Mouse (Mus musculus) midbrain, postnatal 0 days (tissue): ENCODE data around the gene Marco. TPM values are rescaled to one million over a fixed set of nuclear protein-coding genes. Genes with fewer than 3 reads are reported as not detected.

Experiments
- ATAC-seq: fragments of 200-750 bp; cut with Nextera tagmentation; 2 replicates; pipeline ENCODE4 v1.8.0; 2017; ENCODE audit warnings: moderate number of reproducible peaks, mild to moderate bottlenecking, moderate TSS enrichment, moderate library complexity; ENCODE audit not compliant: low FRiP score
- DNase-seq: peaks from one replicate; pipeline ENCODE4 v3.0.0-alpha.2; 2015; ENCODE audit warnings: low spot score
- H3K27ac ChIP-seq: fragments of 300-500 bp; sonication (generic); 2 replicates; pipeline ENCODE4 v1.5.1; 2014; ENCODE audit warnings: low read depth, mild to moderate bottlenecking, low read length, mixed read lengths
- H3K27me3 ChIP-seq: fragments of 300-500 bp; sonication (generic); 2 replicates; pipeline ENCODE4 v1.6.1; 2014; ENCODE audit warnings: low read length, control low read depth, mixed read lengths; ENCODE audit not compliant: insufficient read depth
- H3K36me3 ChIP-seq: fragments of 300-500 bp; sonication (generic); 2 replicates; pipeline ENCODE4 v1.6.1; 2014; ENCODE audit warnings: low read length, control low read depth, mixed read lengths; ENCODE audit not compliant: insufficient read depth
- H3K4me1 ChIP-seq: fragments of 300-500 bp; sonication (generic); 2 replicates; pipeline ENCODE4 v1.6.1; 2014; ENCODE audit warnings: mild to moderate bottlenecking, control low read depth, antibody characterized with exemption, low read length, mixed read lengths; ENCODE audit not compliant: insufficient read depth
- H3K4me2 ChIP-seq: fragments of 300-500 bp; sonication (generic); 2 replicates; pipeline ENCODE4 v1.6.1; 2014; ENCODE audit warnings: low read depth, mild to moderate bottlenecking, low read length, mixed read lengths; ENCODE audit not compliant: poor library complexity, severe bottlenecking
- H3K4me3 ChIP-seq: fragments of 300-500 bp; sonication (generic); 2 replicates; pipeline ENCODE4 v1.5.1; 2014; ENCODE audit warnings: low read depth, mild to moderate bottlenecking, low read length, moderate library complexity
- H3K9ac ChIP-seq: fragments of 300-500 bp; sonication (generic); replicated peaks from 2 replicates; pipeline ENCODE4 v1.6.1; 2014; ENCODE audit warnings: mild to moderate bottlenecking, low read length, moderate library complexity, mixed read lengths; ENCODE audit not compliant: poor library complexity, severe bottlenecking
- H3K9me3 ChIP-seq: fragments of 300-500 bp; sonication (generic); 2 replicates; pipeline ENCODE4 v1.6.1; 2016; ENCODE audit warnings: low read length, control low read depth
- CTCF ChIP-seq: IDR thresholded peaks from 2 replicates; pipeline ENCODE4 v1.5.1; 2016; ENCODE audit warnings: antibody characterized with exemption, mild to moderate bottlenecking
- WGBS: fragments of 180-500 bp; shearing (Covaris S2); extraction: QIAGEN DNeasy Blood & Tissue Kit; methylation state at CpG from one replicate; pipeline ENCODE4 v1.1.7; 2014; 5-methylcytosine and 5-hydroxymethylcytosine counted together
- polyA plus RNA-seq: library from polyadenylated mRNA; unstranded; fragments of >200 nt; fragmentation: Nextera tagmentation; extraction: Ambion mirVana; gene quantifications from 2 replicates; pipeline ENCODE4 v1.2.1, GENCODE M21; 2015
- total RNA-seq: library from RNA; depleted of rRNA; stranded (reverse); fragments of >200 nt; gene quantifications from 2 replicates; pipeline ENCODE4 v1.2.3, GENCODE M21; 2014; rRNA removed

Gene Marco
- total RNA-seq (0.11 TPM in 1 of 2 replicates, not detected in the other), polyA plus RNA-seq (not detected in 2 replicates)

DNA sequence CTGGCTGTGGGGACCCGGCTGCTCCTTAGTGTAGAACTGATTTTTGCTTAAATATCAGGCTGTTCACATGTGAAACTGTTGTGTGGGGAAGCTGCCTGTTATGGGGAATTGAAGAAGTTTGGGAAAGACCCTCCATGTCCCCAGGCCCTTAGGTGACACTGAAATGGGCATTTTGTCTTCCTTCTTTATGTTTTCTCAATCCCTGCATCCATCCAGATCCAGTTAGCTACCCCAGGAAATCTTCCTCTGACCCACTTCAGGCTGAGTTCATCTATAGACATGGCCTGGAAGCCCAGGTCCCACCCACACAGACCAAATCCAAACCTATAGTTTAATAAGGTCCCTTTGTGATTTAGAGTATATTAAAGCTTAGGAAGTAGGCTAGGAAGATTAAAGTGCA is at the start of gene Marco:
Gene Marco (minus strand): TSS at position 101 of the 400 bp plus-strand sequence.
- Histone ChIP-seq H3K4me1 (no peaks in the 10 kb centered on the region), H3K36me3 (no peaks in the 10 kb centered on the region), H3K27ac (no peak within 1 kb of the TSS), H3K9me3 (no peaks in the 10 kb centered on the region), H3K4me2 (no peak within 1 kb of the TSS), H3K4me3 (no peak within 1 kb of the TSS), H3K9ac (no peak within 1 kb of the TSS), H3K27me3 (no peaks in the 10 kb centered on the region)
- no peak for TF ChIP-seq CTCF
- ATAC-seq (no peak), DNase-seq (no peak)
- WGBS, result 68% methylated on average over 1 of the region's 1 CpGs

DNA sequence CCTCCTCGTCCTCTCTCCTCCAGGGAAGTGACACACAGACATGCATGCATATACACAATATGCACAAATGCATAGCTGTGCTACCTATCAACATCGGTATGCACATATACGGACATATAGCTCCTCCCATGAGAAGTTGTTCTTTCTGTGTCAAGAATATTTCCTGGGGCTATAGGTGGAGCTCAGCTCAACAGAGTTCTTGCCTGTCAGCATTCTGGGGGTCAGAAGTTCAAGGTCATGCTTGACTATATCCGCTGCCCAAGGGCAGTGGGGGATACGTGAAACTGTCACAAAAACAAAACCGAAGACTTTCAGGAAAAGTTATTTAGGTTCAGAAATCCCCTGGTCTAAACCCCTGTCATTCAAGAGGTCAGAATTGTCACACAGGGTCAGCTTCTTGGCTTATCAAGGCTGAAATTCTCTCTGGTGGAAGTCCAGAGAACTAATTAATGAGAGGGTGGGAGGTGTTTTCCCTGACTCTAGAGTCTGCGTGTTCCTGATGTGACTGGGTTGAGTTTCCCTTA is 34.7 kb upstream of the Marco start:
- no peaks in the 10 kb centered on the region for H3K9me3 ChIP-seq
- no peak for DNase-seq
- H3K4me1 ChIP-seq, result no peaks in the 10 kb centered on the region
- H3K27me3 ChIP-seq, result no peaks in the 10 kb centered on the region; the same call in 1 of the 2 replicates
- H3K4me2 ChIP-seq, result no peak overlapping the region
- H3K4me3 ChIP-seq, result no peak overlapping the region
- H3K9ac ChIP-seq, result no peak overlapping the region
- no peak for ATAC-seq
- H3K36me3 ChIP-seq, result no peaks in the 10 kb centered on the region
- no peak overlapping the region for H3K27ac ChIP-seq
- WGBS, result 84% methylated on average over 7 of the region's 7 CpGs
- no peak for TF ChIP-seq CTCF

DNA sequence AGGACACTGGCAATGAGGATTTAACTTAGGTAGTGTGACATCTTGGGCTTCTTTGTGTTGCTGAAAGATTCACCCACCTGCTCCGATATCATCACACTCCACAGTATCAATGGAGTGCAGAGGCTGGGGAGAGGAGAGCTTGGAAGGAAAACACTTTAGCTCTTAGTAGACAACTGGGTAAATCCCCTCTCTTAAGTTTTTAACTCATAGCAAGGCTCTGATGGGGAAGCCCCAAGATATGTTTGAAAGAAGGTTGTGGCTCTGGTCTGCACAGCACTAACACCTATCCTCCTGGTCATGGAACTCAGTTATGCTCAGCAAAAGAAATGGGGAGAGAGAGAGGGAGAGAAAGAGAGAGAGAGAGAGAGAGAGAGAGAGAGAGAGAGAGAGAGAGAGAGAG is 32.2 kb upstream of the Marco start:
- Histone ChIP-seq H3K27ac (no peak overlapping the region), H3K9ac (no peak overlapping the region), H3K27me3 (no peaks in the 10 kb centered on the region; the same call in 1 of the 2 replicates), H3K4me3 (no peak overlapping the region), H3K9me3 (no peaks in the 10 kb centered on the region), H3K36me3 (no peaks in the 10 kb centered on the region), H3K4me2 (no peak overlapping the region), H3K4me1 (no peaks in the 10 kb centered on the region)
- no peak for ATAC-seq
- WGBS, result 83% methylated on average over 1 of the region's 1 CpGs
- DNase-seq, result no peak
- TF ChIP-seq CTCF, result no peak

DNA sequence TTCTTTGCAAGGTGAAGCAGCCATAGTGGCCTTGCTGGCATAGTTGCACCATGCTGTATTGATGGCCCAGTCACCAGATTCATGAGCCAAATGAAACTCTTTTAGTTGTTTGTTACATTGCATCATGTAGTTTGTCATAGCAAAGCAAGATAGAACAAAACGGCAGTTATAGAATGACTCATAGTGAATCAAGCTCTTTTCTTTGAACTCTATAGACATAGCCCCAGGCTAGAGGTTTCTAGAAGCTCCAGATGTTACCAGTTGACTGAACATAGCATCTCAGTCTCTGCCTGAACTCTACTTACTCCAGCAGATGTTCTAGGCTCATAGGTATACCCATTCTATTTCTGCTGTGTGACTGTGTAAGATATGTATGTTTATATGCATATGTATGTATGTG is 31.1 kb upstream of the Marco start:
- no peaks in the 10 kb centered on the region for H3K4me1 ChIP-seq
- no peak overlapping the region for H3K9ac ChIP-seq
- H3K36me3 ChIP-seq, result no peaks in the 10 kb centered on the region
- TF ChIP-seq CTCF, result no peak
- H3K9me3 ChIP-seq, result no peaks in the 10 kb centered on the region
- H3K4me3 ChIP-seq, result no peak overlapping the region
- ATAC-seq, result no peak
- H3K27me3 ChIP-seq, result no peaks in the 10 kb centered on the region; the same call in 1 of the 2 replicates
- 91% methylated on average over 1 of the region's 1 CpGs for WGBS
- no peak for DNase-seq
- H3K4me2 ChIP-seq, result no peak overlapping the region
- no peak overlapping the region for H3K27ac ChIP-seq

DNA sequence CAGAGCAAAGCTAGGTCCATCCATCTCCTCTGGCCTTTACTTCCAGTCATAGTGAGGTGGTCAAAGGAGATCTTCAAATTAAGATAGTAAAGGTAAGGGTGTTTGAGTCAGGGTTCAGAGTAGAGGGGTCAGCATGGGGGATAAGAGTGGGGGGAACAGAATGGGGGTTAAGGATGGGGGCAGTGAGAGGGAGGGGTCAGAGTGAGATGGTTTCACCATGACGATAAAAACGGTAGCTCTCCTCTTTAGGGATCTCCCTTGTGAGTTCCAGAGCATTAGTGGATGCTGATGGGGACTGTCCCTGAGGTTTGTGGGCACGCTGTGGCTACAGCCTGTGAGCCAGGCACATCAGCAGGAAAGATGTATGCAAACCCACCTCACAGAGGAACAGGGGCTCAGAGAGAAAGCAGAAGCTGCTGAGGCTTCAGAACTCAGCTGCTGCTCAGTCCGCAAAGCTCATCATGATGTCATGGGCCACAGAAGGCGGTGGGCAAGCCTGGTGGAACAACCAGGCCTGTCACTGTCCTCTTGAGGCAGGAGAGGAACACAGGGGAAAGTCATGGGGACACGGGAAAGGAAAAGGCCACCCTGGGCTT is 27.6 kb upstream of the Marco start:
- H3K4me1 ChIP-seq, result no peaks in the 10 kb centered on the region
- no peak overlapping the region for H3K9ac ChIP-seq
- DNase-seq, result no peak
- no peak for ATAC-seq
- H3K27ac ChIP-seq, result no peak overlapping the region
- no peaks in the 10 kb centered on the region for H3K36me3 ChIP-seq
- no peak overlapping the region for H3K4me2 ChIP-seq
- no peaks in the 10 kb centered on the region for H3K27me3 ChIP-seq
- H3K4me3 ChIP-seq, result no peak overlapping the region
- 81% methylated on average over 6 of the region's 6 CpGs for WGBS
- no peak for TF ChIP-seq CTCF
- H3K9me3 ChIP-seq, result no peaks in the 10 kb centered on the region

DNA sequence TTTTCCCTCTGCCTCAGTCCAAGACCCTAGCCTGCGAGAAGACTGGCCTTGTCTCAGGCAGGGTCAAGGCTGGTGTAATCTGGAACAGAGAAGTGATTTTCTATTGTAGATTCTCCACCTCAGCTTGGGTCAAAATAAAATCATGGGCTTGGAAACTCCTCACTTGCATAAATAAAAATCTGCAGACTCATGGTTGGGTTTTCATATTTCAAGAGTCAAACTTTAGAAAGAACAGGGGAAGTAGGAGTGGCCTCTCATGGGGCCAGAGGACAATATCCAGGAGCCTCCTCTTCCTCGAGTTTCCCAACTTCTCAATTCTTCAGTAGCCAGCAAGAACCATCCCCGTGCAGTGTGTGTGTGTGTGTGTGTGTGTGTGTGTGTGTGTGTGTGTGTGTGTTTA is 26.9 kb upstream of the Marco start:
- Histone ChIP-seq H3K4me3 (no peak overlapping the region), H3K9ac (no peak overlapping the region), H3K36me3 (no peaks in the 10 kb centered on the region), H3K4me1 (no peaks in the 10 kb centered on the region), H3K27me3 (no peaks in the 10 kb centered on the region), H3K9me3 (no peaks in the 10 kb centered on the region), H3K27ac (no peak overlapping the region), H3K4me2 (no peak overlapping the region)
- DNase-seq (no peak), ATAC-seq (no peak)
- 83% methylated on average over 3 of the region's 3 CpGs for WGBS
- TF ChIP-seq CTCF, result no peak
